Mouse (Mus musculus): ENCODE measurements around the gene Tomm40l.

DNA sequence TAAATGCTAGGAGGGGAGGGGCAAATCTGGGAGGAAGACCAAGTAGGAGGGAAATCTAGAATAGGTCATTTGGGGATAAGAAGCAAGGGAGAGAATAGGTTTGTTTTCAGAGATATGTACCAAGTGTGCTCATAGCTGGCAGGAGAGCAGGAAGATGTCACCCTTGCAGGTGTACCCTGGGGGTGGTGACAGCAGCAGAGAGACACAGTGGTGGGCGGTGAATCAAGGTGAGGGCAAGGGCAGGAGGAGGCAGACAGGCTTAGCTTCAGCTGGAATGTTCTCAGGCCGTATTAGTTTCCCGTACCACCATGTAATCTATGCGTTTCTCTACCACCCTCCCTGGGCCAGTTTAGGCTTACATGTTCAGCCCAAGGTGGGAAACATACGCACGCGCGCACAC, 49.5 kb downstream of the Tomm40l start:
- TF ChIP-seq TAL1 (IDR thresholded peaks at IDR 0.05; ENCODE audit: low read length) (no peak), GATA1 (IDR thresholded peaks at IDR 0.05; ENCODE audit: low read length) (no peak)

All from erythroblast, embryonic 14.5 days (primary cell).